Mouse (Mus musculus) spleen, adult 2 months (tissue): ENCODE results near the gene Camk2g. TPM values are rescaled to one million over a fixed set of nuclear protein-coding genes. Genes with fewer than 3 reads are reported as not detected.

Experiments
- DNase-seq, 2 experiments: peaks; one replicate each; pipeline versions ENCODE4 v3.0.0 to v3.0.0-alpha.2; 2012 to 2021; ENCODE audit warnings: low spot score in 2 of 2, low read depth in 1 of 2
- H3K27ac ChIP-seq: fragments of 200-500 bp; 2 replicates; pipeline ENCODE4 v1.5.1; 2012; ENCODE audit warnings: low read length, inconsistent platforms; ENCODE audit not compliant: insufficient read depth
- H3K27me3 ChIP-seq: fragments of 200-500 bp; 2 replicates; pipeline ENCODE4 v1.6.1; 2012; ENCODE audit warnings: mild to moderate bottlenecking, moderate library complexity, low read length, inconsistent platforms; ENCODE audit not compliant: control insufficient read depth, insufficient read depth
- H3K36me3 ChIP-seq: fragments of 200-500 bp; 2 replicates; pipeline ENCODE4 v1.6.1; 2012; ENCODE audit warnings: mild to moderate bottlenecking, low read length, inconsistent platforms; ENCODE audit not compliant: control insufficient read depth, insufficient read depth
- H3K4me1 ChIP-seq: fragments of 200-500 bp; 2 replicates; pipeline ENCODE4 v1.6.1; 2011; ENCODE audit warnings: inconsistent platforms; ENCODE audit not compliant: control insufficient read depth, insufficient read depth, insufficient read length
- H3K4me3 ChIP-seq: fragments of 200-500 bp; 2 replicates; pipeline ENCODE4 v1.5.1; 2011; ENCODE audit warnings: mild to moderate bottlenecking, inconsistent platforms; ENCODE audit not compliant: insufficient read depth, insufficient read length; ENCODE audit errors: extremely low read depth
- CTCF ChIP-seq: fragments of 200-500 bp; IDR thresholded peaks from 2 replicates; pipeline ENCODE4 v1.5.1; 2011; ENCODE audit warnings: mild to moderate bottlenecking, inconsistent platforms; ENCODE audit not compliant: insufficient read depth, insufficient read length, insufficient replicate concordance; ENCODE audit errors: extremely low read depth
- POLR2A ChIP-seq: fragments of 200-500 bp; IDR thresholded peaks from 2 replicates; pipeline ENCODE4 v1.6.1; 2011; ENCODE audit warnings: low read depth, low read length, inconsistent platforms
- WGBS: fragments of 180-500 bp; shearing (Covaris S2); methylation state at CpG from one replicate; pipeline ENCODE4 v1.1.7; 2018; 5-methylcytosine and 5-hydroxymethylcytosine counted together
- polyA plus RNA-seq: library from polyadenylated mRNA; depleted of rRNA; stranded (reverse); fragments of >200 nt; gene quantifications from 2 replicates; pipeline ENCODE4 v1.2.3, GENCODE M21; 2012

Gene Camk2g
- polyA plus RNA-seq, 1 experiment, result 15.7 TPM

GRCm38 (mm10) chr14:20786020-20786419 lies 7.9 kb downstream of the Camk2g start:
- Histone ChIP-seq H3K4me1 (peaks cover 20% of the 10 kb centered on the region), H3K27me3 (no peaks in the 10 kb centered on the region), H3K4me3 (no peak overlapping the region), H3K27ac (peak overlapping the region; percentile 78), H3K36me3 (no peaks in the 10 kb centered on the region)
- no peak for DNase-seq
- no peak for TF ChIP-seq POLR2A
- TF ChIP-seq CTCF, result no peak
- 41% methylated on average over 5 of the region's 5 CpGs for WGBS

GRCm38 (mm10) chr14:20785231-20785630 lies 8.7 kb downstream of the Camk2g start:
- WGBS, result 17% methylated on average over 1 of the region's 1 CpGs
- peak overlapping the region; percentile 78 for H3K27ac ChIP-seq
- TF ChIP-seq CTCF (no peak), POLR2A (no peak)
- no peak overlapping the region for H3K4me3 ChIP-seq
- DNase-seq, result peak; percentile 48 to 68
- H3K36me3 ChIP-seq, result no peaks in the 10 kb centered on the region
- peaks cover 20% of the 10 kb centered on the region for H3K4me1 ChIP-seq
- no peaks in the 10 kb centered on the region for H3K27me3 ChIP-seq

- DNase-seq, result no peak
- TF ChIP-seq CTCF (no peak), POLR2A (no peak)
- Histone ChIP-seq H3K4me3 (no peak overlapping the region), H3K36me3 (no peaks in the 10 kb centered on the region), H3K4me1 (peaks cover 20% of the 10 kb centered on the region), H3K27me3 (no peaks in the 10 kb centered on the region), H3K27ac (peak overlapping the region; percentile 40)
- WGBS, result 44% methylated on average over 7 of the region's 7 CpGs
Measured at GRCm38 (mm10) chr14:20784708-20785107, 9.2 kb downstream of the Camk2g start.

- no peak for TF ChIP-seq POLR2A
- no peak for TF ChIP-seq CTCF
- no peak for DNase-seq
- no peak overlapping the region for H3K4me3 ChIP-seq
- H3K4me1 ChIP-seq, result peaks cover 20% of the 10 kb centered on the region
- peaks cover 2% of the 10 kb centered on the region for H3K36me3 ChIP-seq
- 83% methylated on average over 6 of the region's 6 CpGs for WGBS
- no peak overlapping the region for H3K27ac ChIP-seq
- H3K27me3 ChIP-seq, result no peaks in the 10 kb centered on the region
Measured at GRCm38 (mm10) chr14:20783526-20783925, 10.4 kb downstream of the Camk2g start.

GRCm38 (mm10) chr14:20782860-20783259 lies 11.0 kb downstream of the Camk2g start:
- Histone ChIP-seq H3K27ac (no peak overlapping the region), H3K4me3 (no peak overlapping the region)

GRCm38 (mm10) chr14:20780217-20780616 lies 13.7 kb downstream of the Camk2g start:
- Histone ChIP-seq H3K4me1 (peaks cover 4% of the 10 kb centered on the region; the same call in 1 of the 2 replicates), H3K4me3 (no peak overlapping the region), H3K27ac (no peak overlapping the region), H3K36me3 (peaks cover 9% of the 10 kb centered on the region), H3K27me3 (no peaks in the 10 kb centered on the region)
- whole genome bisulfite sequencing, result 87% methylated on average over 8 of the region's 8 CpGs
- DNase-seq, result no peak
- TF ChIP-seq CTCF, result no peak

More at GRCm38 (mm10) chr14:20782860-20783259, 11.0 kb downstream of the Camk2g start:
- WGBS, result 84% methylated on average over 7 of the region's 7 CpGs
- peaks cover 20% of the 10 kb centered on the region for H3K4me1 ChIP-seq
- DNase-seq, result no peak
- no peak for TF ChIP-seq POLR2A
- TF ChIP-seq CTCF, result no peak
- no peaks in the 10 kb centered on the region for H3K27me3 ChIP-seq
- H3K36me3 ChIP-seq, result peaks cover 8% of the 10 kb centered on the region

GRCm38 (mm10) chr14:20778496-20778895 lies 15.4 kb downstream of the Camk2g start:
- Histone ChIP-seq H3K27me3 (no peaks in the 10 kb centered on the region), H3K27ac (no peak overlapping the region), H3K4me1 (peaks cover 3% of the 10 kb centered on the region; the same call in 1 of the 2 replicates), H3K4me3 (no peak overlapping the region), H3K36me3 (peaks cover 9% of the 10 kb centered on the region)
- DNase-seq, result no peak
- WGBS, result 96% methylated on average over 8 of the region's 8 CpGs
- TF ChIP-seq POLR2A (no peak), CTCF (no peak)

- no peak for DNase-seq
- WGBS, result 39% methylated on average over 6 of the region's 6 CpGs
- Histone ChIP-seq H3K4me3 (no peak overlapping the region), H3K4me1 (peaks cover 3% of the 10 kb centered on the region; the same call in 1 of the 2 replicates), H3K27ac (no peak overlapping the region), H3K36me3 (peaks cover 9% of the 10 kb centered on the region), H3K27me3 (no peaks in the 10 kb centered on the region)
- TF ChIP-seq POLR2A (no peak), CTCF (no peak)
Measured at GRCm38 (mm10) chr14:20775661-20776060, 18.2 kb downstream of the Camk2g start.
